In the genomic region with DNA sequence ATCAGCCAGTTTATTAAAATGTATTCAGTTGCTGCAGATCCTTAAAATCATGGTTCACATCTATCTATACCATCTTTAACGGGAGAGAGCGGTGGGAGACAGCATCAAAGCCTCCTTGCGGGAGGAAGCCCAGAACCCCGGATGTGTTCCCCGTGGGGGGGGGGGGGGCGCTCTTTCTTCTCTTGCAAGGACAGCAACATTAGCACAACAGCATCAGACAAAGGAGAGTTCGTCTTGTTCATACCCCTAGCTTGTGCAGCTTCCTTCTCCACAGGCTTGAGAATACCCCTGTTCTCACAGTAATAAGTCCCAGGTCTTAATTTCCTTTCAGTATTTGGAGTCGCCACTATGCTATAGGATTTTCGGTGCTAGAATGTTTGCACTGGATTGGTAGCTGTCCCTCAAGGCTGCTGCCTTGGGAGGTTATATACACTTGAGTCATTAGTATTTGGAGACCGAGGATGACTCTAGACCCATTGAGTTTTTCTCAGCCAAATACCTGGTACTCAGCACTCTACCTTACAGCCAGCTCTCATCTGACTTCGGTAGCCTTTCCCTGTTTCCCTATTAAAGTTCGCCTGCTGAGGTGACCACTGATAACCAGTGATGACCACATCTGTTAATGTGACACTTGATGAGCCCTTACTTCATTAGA, we compare ENCODE assay signal across 11 mouse cellular contexts.
DNase-seq lines count a peak whose midpoint lies in the region; ATAC-seq lines count a peak whose summit lies in the region.
"Had no signal": no experiment of that assay in that cellular context is flagged by ENCODE, and none has a peak within 500 bp of the region (broad histone marks: within the 10 kb centered on the region; RNA-seq: fewer than 3 reads in every experiment).

No protein-coding gene starts in this region.

- no peaks in the 10 kb centered on the region for H3K9me3 ChIP-seq in kidney, embryonic 15.5 days (replicated peaks)
- no peaks in the 10 kb centered on the region for H3K9me3 ChIP-seq in forebrain, embryonic 11.5 days (ENCODE audit: control insufficient read depth, low read length)
- no peaks in the 10 kb centered on the region for H3K9me3 ChIP-seq in hindbrain, embryonic 16.5 days (ENCODE audit: control insufficient read depth, low read length)
- H3K9me3 ChIP-seq in neural tube, embryonic 13.5 days = no peaks in the 10 kb centered on the region

- H3K4me2 ChIP-seq in kidney, embryonic 15.5 days = peak overlapping the region; percentile 26
- peak overlapping the region; percentile 34; the same call in 1 of the 2 replicates for H3K4me2 ChIP-seq in forebrain, embryonic 11.5 days (ENCODE audit: low read depth, low read length, severe bottlenecking)
- peak overlapping the region; percentile 24 for H3K4me2 ChIP-seq in hindbrain, embryonic 16.5 days (ENCODE audit: low read length)
- peak overlapping the region; percentile 30 for H3K4me2 ChIP-seq in neural tube, embryonic 13.5 days

- no peak for ATAC-seq in kidney, embryonic 15.5 days (replicated peaks; ENCODE audit: low FRiP score)
- ATAC-seq in forebrain, embryonic 11.5 days (replicated peaks; ENCODE audit: low FRiP score) = peak; percentile 24; the same call in 1 of the 2 replicates
- ATAC-seq in hindbrain, embryonic 16.5 days = peak; percentile 47
- no peak for ATAC-seq in neural tube, embryonic 13.5 days (ENCODE audit: low read depth)

- H3K36me3 ChIP-seq in kidney, embryonic 15.5 days = no peaks in the 10 kb centered on the region
- H3K36me3 ChIP-seq in forebrain, embryonic 11.5 days (ENCODE audit: control insufficient read depth, insufficient read depth, low read length) = no peaks in the 10 kb centered on the region
- no peaks in the 10 kb centered on the region for H3K36me3 ChIP-seq in hindbrain, embryonic 16.5 days (ENCODE audit: control insufficient read depth, insufficient read depth, low read length)
- no peaks in the 10 kb centered on the region for H3K36me3 ChIP-seq in neural tube, embryonic 13.5 days

- H3K27ac ChIP-seq in kidney, embryonic 15.5 days = no peak overlapping the region
- H3K27ac ChIP-seq in forebrain, embryonic 11.5 days (ENCODE audit: low read depth, low read length) = no peak overlapping the region
- H3K27ac ChIP-seq in hindbrain, embryonic 16.5 days (ENCODE audit: low read depth, low read length) = no peak overlapping the region
- peak overlapping the region; percentile 59 for H3K27ac ChIP-seq in neural tube, embryonic 13.5 days (replicated peaks)
- H3K27ac ChIP-seq: kidney, postnatal 0 days had no signal

- H3K4me3 ChIP-seq in kidney, embryonic 15.5 days (replicated peaks) = no peak overlapping the region
- no peak overlapping the region for H3K4me3 ChIP-seq in forebrain, embryonic 11.5 days (ENCODE audit: low read depth, low read length)
- H3K4me3 ChIP-seq in hindbrain, embryonic 16.5 days (ENCODE audit: low read length) = no peak overlapping the region
- H3K4me3 ChIP-seq in neural tube, embryonic 13.5 days = no peak overlapping the region

- DNase-seq in kidney, adult 8-10 months = no peak
- peak; percentile 59 for DNase-seq in forebrain, embryonic 11.5 days (ENCODE audit: low spot score)
- DNase-seq in c-Kit-positive CD71-positive TER-119-positive erythroid progenitor cells, embryonic 14.5 days (ENCODE audit: low spot score) = no peak
- no peak for DNase-seq in cerebellum, postnatal 25 days
- DNase-seq: adrenal gland, postnatal 10 days; cerebellum, adult 9-10 months; thymus, postnatal 25 days had no signal

- H3K27me3 ChIP-seq in kidney, embryonic 15.5 days = no peaks in the 10 kb centered on the region
- H3K27me3 ChIP-seq in forebrain, embryonic 11.5 days (ENCODE audit: control insufficient read depth, insufficient read depth, low read length) = peaks cover 3% of the 10 kb centered on the region; the same call in 1 of the 2 replicates
- no peaks in the 10 kb centered on the region for H3K27me3 ChIP-seq in hindbrain, embryonic 16.5 days (replicated peaks; ENCODE audit: control insufficient read depth, insufficient read depth, low read length)
- H3K27me3 ChIP-seq in neural tube, embryonic 13.5 days = peaks cover 3% of the 10 kb centered on the region; the same call in 1 of the 2 replicates

- H3K4me1 ChIP-seq in kidney, embryonic 15.5 days = peaks cover 50% of the 10 kb centered on the region
- peaks cover 28% of the 10 kb centered on the region; the same call in 1 of the 2 replicates for H3K4me1 ChIP-seq in forebrain, embryonic 11.5 days (replicated peaks; ENCODE audit: control insufficient read depth, insufficient read depth, low read length)
- H3K4me1 ChIP-seq in hindbrain, embryonic 16.5 days (ENCODE audit: control insufficient read depth, insufficient read depth, low read depth, low read length) = peaks cover 19% of the 10 kb centered on the region
- H3K4me1 ChIP-seq in neural tube, embryonic 13.5 days (replicated peaks) = peaks cover 57% of the 10 kb centered on the region

- H3K9ac ChIP-seq in kidney, embryonic 15.5 days = no peak overlapping the region
- no peak overlapping the region for H3K9ac ChIP-seq in forebrain, embryonic 11.5 days (ENCODE audit: low read length)
- no peak overlapping the region for H3K9ac ChIP-seq in hindbrain, embryonic 16.5 days (ENCODE audit: low read depth, low read length)
- no peak overlapping the region for H3K9ac ChIP-seq in neural tube, embryonic 13.5 days

- 40% methylated on average over 12 of the region's 12 CpGs for WGBS in kidney, embryonic 15.5 days
- 27% methylated on average over 12 of the region's 12 CpGs for WGBS in forebrain, embryonic 11.5 days
- WGBS in hindbrain, embryonic 16.5 days = 16% methylated on average over 12 of the region's 12 CpGs
- 31% methylated on average over 12 of the region's 12 CpGs for WGBS in neural tube, embryonic 13.5 days

Comparison
In these comparisons a context has a peak if more than half of its experiments do, and no peak if none do; other contexts are left out.
1. ATAC-seq: peak in forebrain, embryonic 11.5 days (single experiment) and hindbrain, embryonic 16.5 days (single experiment); none in kidney, embryonic 15.5 days (single experiment) and neural tube, embryonic 13.5 days (single experiment).
2. Peak in every context shown above with its lines, with median percentiles within 50 percentile points of each other: H3K4me2 ChIP-seq.